Mouse (Mus musculus) 3134 (cell line): ENCODE measurements around the gene Thra.

ENCODE experiments used
- DNase-seq: peaks from one replicate; pipeline ENCODE4 v3.0.0-alpha.2; 2011; ENCODE audit warnings: low spot score; ENCODE audit not compliant: insufficient read length; ENCODE audit errors: extremely low read depth

Gene Thra

GRCm38 (mm10) chr11:98775348-98776051 is 35.1 kb downstream of the Thra start:
- peak; percentile 97 for DNase-seq

GRCm38 (mm10) chr11:98776052-98776764 is 35.8 kb downstream of the Thra start:
- DNase-seq, result no peak

- no peak for DNase-seq
These were observed 36.6 kb downstream of the Thra start for GRCm38 (mm10) chr11:98776843-98777590.

GRCm38 (mm10) chr11:98777888-98778287 is 37.5 kb downstream of the Thra start:
- no peak for DNase-seq

- DNase-seq, result no peak
These were observed 41.5 kb downstream of the Thra start for GRCm38 (mm10) chr11:98781851-98782512.

- no peak for DNase-seq
These were observed 42.3 kb downstream of the Thra start for GRCm38 (mm10) chr11:98782651-98783235.

GRCm38 (mm10) chr11:98783236-98783696 is 42.8 kb downstream of the Thra start:
- DNase-seq, result peak; percentile 93

GRCm38 (mm10) chr11:98784139-98784538 is 43.7 kb downstream of the Thra start:
- DNase-seq, result no peak

- DNase-seq, result no peak
These were observed 44.8 kb downstream of the Thra start for GRCm38 (mm10) chr11:98785214-98785613.

- peak; percentile 67 for DNase-seq
These were observed 45.4 kb downstream of the Thra start for GRCm38 (mm10) chr11:98785772-98786281.

- DNase-seq, result peak; percentile 88
These were observed 46.1 kb downstream of the Thra start for GRCm38 (mm10) chr11:98786359-98787214.

GRCm38 (mm10) chr11:98787229-98787628 is 46.8 kb downstream of the Thra start:
- no peak for DNase-seq

GRCm38 (mm10) chr11:98787691-98788090 is 47.3 kb downstream of the Thra start:
- DNase-seq, result no peak

- DNase-seq, result no peak
These were observed 47.7 kb downstream of the Thra start for GRCm38 (mm10) chr11:98788139-98788538.

GRCm38 (mm10) chr11:98788550-98789218 is 48.2 kb downstream of the Thra start:
- peak; percentile 86 for DNase-seq

- no peak for DNase-seq
These were observed 48.9 kb downstream of the Thra start for GRCm38 (mm10) chr11:98789219-98789807.

- no peak for DNase-seq
These were observed 49.4 kb downstream of the Thra start for GRCm38 (mm10) chr11:98789824-98790223.

- no peak for DNase-seq
These were observed 50.3 kb downstream of the Thra start for GRCm38 (mm10) chr11:98790631-98791205.
